Mouse (Mus musculus) mouse trophoblast stem cell (cell line): ENCODE data around the gene Rad18.

Source experiments
- in situ Hi-C, 2 experiments: fragments of 300-500 bp; cut with MseI, MboI; formaldehyde crosslinking; loops; 2 replicates in 1 of 2; 3 replicates in 1 of 2; pipeline ENCODE4 v1.15.1; 2025

Gene Rad18

GRCm38 (mm10) chr6:112684065-112684464, 12.4 kb downstream of the Rad18 start:
- in situ Hi-C loops: no loop called here

GRCm38 (mm10) chr6:112632071-112632470, 64.4 kb downstream of the Rad18 start:
- in situ Hi-C loops: no loop called here

- in situ Hi-C loops: no loop called here
Observed at GRCm38 (mm10) chr6:112630291-112630690, 66.2 kb downstream of the Rad18 start.

GRCm38 (mm10) chr6:112628301-112628700, 68.2 kb downstream of the Rad18 start:
- in situ Hi-C loops: no loop called here

GRCm38 (mm10) chr6:112622321-112622720, 74.2 kb downstream of the Rad18 start:
- in situ Hi-C loops: no loop called here

- in situ Hi-C loops: no loop called here
Observed at GRCm38 (mm10) chr6:112620027-112620426, 76.5 kb downstream of the Rad18 start.

GRCm38 (mm10) chr6:112617728-112618318, 78.7 kb downstream of the Rad18 start:
- in situ Hi-C loops: no loop called here

GRCm38 (mm10) chr6:112609027-112609426, 87.5 kb downstream of the Rad18 start:
- in situ Hi-C loops: no loop called here

GRCm38 (mm10) chr6:112603866-112604265, 92.6 kb downstream of the Rad18 start:
- in situ Hi-C loops: no loop called here

GRCm38 (mm10) chr6:112594971-112595370, 101.5 kb downstream of the Rad18 start:
- in situ Hi-C loops: no loop called here

GRCm38 (mm10) chr6:112587912-112588311, 108.6 kb downstream of the Rad18 start:
- in situ Hi-C loops: no loop called here

GRCm38 (mm10) chr6:112586999-112587398, 109.5 kb downstream of the Rad18 start:
- in situ Hi-C loops: no loop called here

- in situ Hi-C loops: no loop called here
Observed at GRCm38 (mm10) chr6:112584961-112585360, 111.5 kb downstream of the Rad18 start.

GRCm38 (mm10) chr6:112582022-112582421, 114.5 kb downstream of the Rad18 start:
- in situ Hi-C loops: no loop called here

GRCm38 (mm10) chr6:112577198-112577597, 119.3 kb downstream of the Rad18 start:
- in situ Hi-C loops: no loop called here

- in situ Hi-C loops: no loop called here
Observed at GRCm38 (mm10) chr6:112574558-112574957, 121.9 kb downstream of the Rad18 start.

GRCm38 (mm10) chr6:112570413-112570812, 126.1 kb downstream of the Rad18 start:
- in situ Hi-C loops: no loop called here
